Mouse (Mus musculus) adrenal gland, adult 2 months (tissue): ENCODE results near the gene Fam169a. TPM values are rescaled to one million over a fixed set of nuclear protein-coding genes. Genes with fewer than 3 reads are reported as not detected.
"Not testable (repeated sequence)": the region's sequence is repeated elsewhere in the genome, so short reads cannot be mapped to it uniquely, and the experiment has no call there.

Experiments
- DNase-seq: peaks from one replicate; pipeline ENCODE4 v3.0.0; 2021
- long read RNA-seq: library from polyadenylated mRNA; stranded (forward); transcript quantifications from one replicate; pipeline ENCODE4 v2.0.0, GENCODE M21; 2021
- polyA plus RNA-seq: library from polyadenylated mRNA; depleted of rRNA; stranded (reverse); fragments of >200 nt; gene quantifications from 2 replicates; pipeline ENCODE4 v1.2.3, GENCODE M21; 2012; rRNA removed
- total RNA-seq, 2 experiments: library from RNA; stranded (reverse); gene quantifications; 2 replicates each; pipeline ENCODE4 v1.2.3; 2021

The Fam169a gene
- total RNA-seq (1 to 10 TPM; 1.8 to 8.5 TPM), polyA plus RNA-seq (0.04 and 0.29 TPM in 2 replicates)
- long read RNA-seq: 0 reads

DNA sequence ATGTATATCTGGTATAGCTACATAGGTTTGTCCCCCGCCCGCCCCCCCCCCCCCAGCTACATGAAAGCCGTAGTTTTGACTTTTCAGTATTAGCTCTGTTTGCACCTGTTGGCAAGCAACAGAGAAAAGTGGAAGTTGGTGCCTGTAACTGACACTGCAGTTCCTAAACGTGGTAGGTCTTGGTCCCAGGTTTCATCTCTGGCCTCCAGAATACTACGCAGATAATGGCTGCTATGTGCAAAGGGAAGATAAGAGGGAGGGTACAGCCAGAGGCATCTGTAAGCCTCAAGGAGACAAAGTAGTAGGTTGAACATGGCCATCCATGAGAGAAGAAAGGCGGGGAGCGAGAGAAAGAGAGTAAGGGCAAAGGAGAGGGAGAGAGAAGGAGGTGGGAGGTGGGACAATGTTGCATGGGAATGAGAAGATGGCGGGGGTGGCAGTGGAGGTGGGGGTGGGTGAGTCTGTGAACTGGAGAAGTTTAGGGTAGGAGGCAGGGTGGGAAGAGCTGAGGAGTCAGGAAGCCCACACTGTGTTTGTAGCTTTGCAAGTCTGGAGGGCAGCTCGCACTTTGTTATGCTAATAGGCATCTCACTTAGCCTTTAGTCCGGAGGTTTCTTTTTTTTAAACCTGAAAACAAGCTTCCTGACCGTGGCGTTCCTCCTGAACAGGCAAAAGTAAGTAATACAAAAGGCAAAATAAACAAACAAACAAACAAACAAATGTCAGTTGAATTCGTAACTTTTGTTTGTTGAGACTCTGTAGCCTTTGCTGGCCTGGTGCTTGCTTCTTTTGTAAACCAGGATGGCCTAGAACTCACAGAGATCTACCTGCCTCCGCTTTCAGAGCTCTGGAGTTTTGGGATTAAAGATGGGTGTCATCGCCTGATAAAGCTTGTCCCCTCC lies at the start of gene Fam169a:
Gene Fam169a, plus strand, starts transcription at position 638 of the 902 bp plus-strand sequence.
- no peak for DNase-seq

DNA sequence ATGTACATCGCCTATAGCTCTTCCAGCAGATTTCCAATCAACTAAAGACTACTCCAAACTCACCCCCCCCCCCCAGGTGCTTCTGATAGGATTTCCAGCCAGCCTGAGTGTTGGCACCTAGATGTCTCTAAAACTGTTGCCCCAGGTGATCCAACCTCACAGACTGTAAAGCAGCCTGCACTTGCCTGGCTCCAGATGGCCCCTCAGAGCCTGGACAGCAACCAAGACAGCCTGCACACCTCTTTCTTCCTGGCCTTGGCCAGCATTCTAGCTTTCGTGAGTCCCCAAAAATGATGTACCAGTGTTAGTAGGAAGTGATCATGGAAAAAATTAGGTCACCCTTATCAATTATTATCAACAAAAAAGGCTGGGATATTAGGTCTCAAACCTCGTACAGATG lies 49.4 kb upstream of the Fam169a start:
- no peak for DNase-seq

DNA sequence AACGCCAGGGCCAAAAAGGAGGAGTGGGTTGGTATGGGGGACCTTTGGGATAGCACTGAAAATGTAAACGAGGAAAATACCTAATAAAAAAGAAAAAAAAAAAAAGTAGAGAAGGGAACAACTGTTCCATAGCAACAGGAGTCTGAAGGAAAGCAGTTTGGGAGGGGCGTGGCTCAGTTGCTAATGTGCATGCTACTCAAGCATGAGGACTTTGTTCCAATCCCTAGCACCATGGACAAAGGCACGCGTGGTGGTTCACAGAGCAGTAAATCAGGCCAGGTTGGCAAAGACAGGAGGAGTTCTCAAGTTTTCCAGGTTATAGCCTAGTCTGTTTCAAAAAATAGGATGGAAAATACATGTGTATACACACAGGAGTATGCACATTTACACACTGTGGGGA lies 47.0 kb upstream of the Fam169a start:
- DNase-seq: no peak

DNA sequence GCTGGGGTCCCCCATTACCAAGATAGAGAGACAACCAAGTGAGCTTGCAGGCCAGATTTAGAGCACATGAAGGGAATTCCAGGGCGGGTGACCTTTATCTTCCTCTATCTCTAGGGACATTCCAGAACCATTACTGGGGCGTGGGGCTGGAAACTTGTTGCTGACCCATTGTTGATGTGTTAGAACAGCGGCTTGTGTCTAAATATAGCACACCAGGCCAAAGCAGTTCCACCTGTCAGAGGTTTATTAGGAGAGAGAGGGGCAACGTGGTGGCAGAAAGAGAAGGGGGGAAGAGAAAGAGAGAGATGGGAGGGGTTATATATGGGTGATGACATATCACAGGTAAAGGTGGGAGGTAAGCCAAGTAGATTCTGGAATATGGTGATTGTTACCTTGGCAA lies 45.2 kb upstream of the Fam169a start:
- DNase-seq: no peak

DNA sequence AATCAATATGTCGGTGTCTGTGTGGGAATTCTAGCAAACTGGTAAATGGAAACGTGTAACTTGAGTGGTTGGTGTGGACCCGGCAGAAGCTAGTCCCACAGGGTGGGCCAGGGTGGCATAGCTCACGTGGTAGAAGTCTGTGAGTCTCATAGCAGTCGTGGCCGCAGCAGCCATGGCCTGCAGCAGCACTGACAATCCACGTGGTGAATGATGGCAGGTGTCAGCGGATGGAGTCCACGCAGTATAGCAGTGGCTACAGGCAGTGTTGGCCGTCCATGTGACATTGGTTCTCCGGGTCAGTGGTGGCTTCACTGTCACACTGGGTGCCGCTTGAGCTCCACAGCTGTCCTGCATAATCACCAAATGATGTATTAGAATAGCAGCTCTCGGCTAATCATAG lies 37.0 kb upstream of the Fam169a start:
- DNase-seq: no peak

DNA sequence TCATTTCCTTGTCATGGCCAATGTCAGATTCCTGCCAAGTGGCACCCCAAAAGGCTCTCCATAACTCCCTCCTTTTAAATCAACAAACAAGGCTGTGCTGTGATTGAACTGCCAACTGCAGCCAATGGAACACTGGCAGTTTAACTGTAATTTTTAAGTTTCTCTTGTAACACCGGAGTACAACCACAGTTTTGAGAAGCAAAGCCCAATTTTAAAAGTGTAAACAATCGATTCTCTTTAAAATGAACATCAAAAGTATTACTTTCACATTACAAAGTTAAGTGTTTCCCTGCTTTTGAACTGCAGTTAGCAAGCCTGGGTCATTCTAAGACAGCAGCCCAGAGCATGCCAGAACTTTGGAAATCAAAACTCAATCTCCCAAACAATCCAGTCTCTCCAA lies 32.8 kb upstream of the Fam169a start, which contains the start of gene 1700029F12Rik:
Gene 1700029F12Rik, minus strand, starts transcription at position 101 of the 400 bp plus-strand sequence.
- DNase-seq: no peak

DNA sequence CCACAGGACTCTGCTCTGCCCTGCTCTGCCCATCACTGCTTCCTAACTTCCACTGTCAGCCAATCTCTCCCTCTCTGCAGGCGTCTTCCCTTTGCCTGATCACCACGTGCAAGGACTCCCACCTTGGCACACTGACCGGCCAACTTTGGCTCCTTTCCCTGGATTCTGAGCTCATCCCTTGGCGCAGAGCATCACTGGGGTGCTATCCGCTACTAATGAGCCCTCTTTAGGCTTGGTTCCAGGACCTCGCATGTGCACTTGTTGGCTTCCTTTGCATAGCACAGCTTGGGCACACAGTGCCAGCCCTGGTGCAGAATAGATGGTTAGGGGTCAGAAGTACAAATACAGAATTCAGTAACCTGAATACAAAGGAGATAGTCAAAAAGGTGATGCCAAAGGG lies 15.9 kb upstream of the Fam169a start:
- DNase-seq: peak; percentile 72

DNA sequence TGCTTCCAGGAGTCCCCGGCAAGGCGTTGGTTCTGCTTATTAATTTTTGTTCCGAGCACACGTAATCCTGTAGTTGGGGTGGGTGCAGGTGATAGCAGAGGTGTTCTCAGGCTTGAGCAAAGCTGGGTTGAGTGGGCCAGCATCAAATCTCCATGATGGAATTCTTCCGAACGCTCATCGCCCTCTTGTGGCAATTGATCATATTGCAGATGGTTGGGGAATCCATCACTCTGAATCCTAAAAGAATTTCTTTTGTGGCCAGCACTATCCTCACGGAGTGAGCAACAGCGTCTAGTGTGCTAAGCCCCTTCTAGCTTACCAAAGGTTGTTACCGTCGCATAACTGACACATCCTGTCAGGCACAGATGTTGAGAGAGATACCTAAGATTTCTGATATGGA lies 14.4 kb upstream of the Fam169a start:
- DNase-seq: peak; percentile 41

DNA sequence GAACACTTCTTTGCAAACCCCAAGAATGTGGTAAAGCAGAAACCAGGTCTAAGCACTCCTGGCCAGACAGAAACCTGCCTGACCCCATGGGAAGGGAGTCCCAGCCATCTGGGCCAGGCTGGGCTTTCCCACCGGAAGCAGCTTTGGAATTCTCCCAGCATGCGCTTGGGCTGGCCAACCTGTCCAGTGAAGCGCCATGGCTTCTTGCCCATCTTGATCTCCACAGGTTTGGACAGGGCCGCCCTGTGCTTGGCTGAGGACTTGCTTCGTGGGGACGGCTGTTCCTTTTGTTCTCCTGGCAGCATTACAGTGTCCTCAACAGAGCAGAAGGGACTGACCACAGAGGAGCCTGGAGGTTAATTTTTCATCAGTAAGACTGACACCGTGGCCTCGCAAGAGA lies 13.2 kb upstream of the Fam169a start:
- DNase-seq: peak; percentile 27

DNA sequence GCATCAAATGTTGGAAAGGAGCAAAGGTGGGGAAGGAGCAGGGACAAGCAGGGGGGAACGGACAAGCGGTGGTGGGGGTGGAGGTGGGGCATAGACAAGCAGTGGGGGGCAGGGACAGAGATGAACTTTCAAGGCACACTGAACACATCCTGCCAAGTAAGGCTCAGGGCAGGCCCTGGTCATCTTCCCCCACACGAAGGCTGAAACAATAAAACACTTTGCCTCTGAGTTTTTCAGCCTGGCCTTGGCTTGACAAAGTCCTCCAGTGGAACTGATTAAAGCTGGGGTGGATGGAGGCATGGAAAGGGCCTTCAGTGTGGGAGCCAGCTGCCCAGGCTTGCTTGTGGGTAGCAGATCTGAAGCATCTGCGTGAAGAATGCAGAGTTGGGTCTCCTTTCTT lies 9.3 kb upstream of the Fam169a start:
- DNase-seq: peak; percentile 86

DNA sequence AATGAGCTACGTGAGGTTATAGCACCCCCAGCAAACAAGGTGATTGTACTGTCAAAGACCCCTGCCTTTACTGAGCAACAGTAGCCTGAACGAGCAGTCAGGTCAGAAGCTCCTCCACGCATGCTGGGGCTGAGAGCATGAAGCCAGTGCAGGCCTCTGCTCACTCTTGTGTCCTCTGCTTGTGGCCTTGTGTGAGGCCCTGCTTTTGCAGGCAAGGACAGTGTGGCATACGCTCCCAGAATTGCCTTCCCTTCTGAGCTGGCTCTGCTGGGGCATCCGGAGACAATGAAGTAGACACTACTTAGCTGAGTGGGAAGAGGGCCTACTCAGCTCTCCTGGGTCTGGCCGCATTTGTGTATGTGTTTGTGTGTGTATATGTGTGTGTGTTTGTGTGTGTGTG lies 7.3 kb upstream of the Fam169a start:
- peak; percentile 76 for DNase-seq

DNA sequence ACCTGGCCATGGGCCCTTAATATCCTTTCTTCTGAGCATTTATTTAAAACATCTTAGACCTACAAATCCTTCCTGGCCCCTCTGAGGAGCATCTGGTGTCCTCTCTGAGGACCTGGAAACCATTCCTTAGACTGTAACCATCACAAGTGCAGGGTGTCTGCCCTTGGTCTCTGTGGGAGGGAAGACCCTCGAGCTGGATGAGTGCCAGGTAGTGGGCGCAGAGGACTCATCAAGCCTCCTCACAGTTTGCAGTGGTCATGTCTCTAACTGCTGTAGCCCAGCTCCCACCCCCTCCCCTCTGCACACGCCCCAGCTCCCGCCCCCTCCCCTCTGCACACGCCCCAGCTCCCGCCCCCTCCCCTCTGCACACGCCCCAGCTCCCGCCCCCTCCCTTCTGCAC lies 6.8 kb upstream of the Fam169a start:
- no peak for DNase-seq

DNA sequence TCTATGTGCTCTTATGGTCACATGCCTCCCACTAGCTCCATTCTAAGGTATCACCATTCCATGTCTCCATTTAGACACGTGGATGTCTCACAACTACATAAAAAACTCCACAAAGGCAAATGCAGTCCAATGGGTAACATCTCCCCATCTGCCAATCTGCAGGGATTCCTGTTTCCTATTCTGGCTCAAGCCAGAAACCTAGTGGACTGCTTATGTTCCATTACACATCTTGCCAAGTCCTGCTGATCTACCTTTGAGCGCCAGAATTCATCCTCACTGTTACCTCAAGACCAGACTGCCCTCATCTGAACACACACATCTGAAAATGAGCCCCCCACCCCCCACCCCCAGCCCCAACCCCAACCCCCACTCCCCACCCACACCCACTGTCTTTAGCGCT lies 4.9 kb upstream of the Fam169a start:
- no peak for DNase-seq

DNA sequence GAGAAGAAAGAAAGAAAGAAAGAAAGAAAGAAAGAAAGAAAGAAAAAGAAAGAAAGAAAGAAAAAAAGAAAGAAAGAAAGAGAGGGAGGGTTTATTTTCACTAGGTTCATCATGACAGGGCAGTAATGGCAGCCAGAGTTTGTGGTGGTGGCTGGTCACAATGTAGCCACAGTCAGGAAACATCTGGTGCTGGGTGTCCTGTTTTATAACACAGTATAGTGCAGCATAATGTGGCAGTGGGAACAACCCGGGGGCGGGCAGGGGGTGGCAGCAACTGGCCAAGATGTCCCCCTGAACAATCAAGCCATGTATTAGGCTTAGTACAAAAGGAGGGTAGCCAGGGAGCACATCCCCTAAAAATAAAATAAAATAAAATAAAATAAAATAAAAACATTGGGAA lies 3.7 kb upstream of the Fam169a start:
- no peak for DNase-seq

DNA sequence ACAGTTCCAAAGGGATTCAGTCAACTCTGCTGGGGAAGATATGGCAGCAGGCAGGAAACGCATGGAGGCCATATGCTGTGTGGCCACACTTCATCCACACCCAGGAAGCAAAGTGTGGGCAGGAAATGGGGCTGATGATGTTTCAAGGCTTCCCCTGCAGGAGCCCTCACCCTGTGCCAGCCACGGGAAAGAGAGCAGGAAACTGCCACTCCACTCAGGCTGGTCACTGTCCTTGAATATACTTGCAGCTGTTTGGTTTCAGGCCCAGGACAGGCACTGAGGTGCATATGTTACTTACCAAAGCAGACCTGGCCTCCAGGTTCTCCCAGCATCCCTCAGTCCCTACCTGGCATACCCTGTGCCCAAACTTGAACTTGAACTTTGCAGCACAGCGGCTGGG lies 2.7 kb upstream of the Fam169a start:
- DNase-seq: peak; percentile 33

DNA sequence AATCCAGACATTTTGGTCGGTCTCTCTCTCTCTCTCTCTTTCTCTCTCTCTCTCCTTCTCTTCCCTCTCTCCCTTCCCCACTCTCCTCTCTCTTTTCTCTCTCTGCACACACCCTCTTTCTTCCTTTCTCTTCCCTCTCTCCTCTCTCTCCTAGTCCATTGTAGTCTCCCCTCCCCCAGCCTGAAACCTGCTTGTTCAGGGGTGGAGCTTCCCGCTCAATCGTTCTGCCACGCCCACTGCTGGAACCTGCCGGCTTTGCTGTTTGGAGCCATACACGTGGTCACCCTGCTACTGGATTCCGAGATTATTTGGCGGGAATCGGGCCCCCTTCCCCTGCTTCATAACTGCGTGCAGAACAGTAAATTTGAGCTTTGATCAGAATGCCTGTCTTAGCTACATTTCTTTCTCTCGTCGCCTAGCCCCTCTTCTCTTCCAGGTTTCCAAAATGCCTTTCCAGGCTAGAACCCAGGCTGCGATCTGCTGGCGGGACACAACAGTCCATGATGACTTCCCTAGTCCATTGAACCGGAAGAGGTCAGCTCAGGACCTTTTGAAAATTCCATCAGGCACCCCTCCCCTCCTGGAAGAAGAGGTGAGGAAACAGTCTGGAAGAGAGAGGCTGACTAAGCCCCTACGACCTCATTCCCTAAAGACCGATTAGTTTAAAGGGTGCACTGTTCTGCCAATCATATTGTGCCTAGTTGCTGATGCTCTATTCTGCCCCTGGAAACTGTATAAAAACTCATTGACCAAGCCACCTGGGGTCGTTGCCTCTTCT lies 2.1 kb upstream of the Fam169a start:
- DNase-seq: not testable (repeated sequence)

DNA sequence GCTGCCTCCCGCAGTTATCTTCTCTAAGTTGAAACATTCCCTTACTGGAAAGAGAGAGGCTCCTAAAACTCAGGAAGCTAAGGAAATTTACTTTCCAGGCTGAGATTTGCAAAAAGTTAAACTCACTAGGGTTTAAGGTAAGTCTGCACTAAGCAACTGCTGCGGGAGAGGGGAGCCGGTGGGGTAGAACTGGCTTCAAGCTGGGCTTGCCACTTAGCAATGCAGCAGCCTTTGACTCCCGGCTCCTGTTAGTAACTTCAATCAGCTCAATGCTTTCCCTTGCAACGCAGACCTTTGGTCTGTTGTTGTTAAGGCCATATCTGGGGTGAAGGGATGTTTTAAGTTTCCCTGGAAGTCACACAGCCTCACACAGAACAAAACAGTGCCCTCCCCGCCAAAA lies 605 bp downstream of the Fam169a start:
- no peak for DNase-seq

DNA sequence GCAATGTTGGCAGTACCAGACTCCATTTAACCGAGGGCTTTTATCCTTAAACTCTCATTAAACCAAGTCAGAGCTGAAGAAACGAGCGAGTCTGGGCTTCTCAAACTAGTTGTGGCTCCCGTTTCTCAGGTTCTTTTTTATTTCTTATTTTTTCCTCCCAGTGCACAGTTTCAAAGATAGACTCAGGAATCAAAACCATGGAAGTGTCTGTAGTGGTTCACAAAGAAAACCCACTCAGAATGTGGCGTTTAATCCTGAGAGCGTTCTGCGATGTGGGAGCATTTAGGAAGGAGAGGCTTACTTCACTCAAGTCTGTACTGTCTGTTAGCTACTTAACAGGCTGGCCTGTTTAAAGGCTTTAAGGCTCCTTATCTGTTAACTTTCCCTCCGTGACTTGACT lies 1.1 kb downstream of the Fam169a start:
- DNase-seq: no peak

DNA sequence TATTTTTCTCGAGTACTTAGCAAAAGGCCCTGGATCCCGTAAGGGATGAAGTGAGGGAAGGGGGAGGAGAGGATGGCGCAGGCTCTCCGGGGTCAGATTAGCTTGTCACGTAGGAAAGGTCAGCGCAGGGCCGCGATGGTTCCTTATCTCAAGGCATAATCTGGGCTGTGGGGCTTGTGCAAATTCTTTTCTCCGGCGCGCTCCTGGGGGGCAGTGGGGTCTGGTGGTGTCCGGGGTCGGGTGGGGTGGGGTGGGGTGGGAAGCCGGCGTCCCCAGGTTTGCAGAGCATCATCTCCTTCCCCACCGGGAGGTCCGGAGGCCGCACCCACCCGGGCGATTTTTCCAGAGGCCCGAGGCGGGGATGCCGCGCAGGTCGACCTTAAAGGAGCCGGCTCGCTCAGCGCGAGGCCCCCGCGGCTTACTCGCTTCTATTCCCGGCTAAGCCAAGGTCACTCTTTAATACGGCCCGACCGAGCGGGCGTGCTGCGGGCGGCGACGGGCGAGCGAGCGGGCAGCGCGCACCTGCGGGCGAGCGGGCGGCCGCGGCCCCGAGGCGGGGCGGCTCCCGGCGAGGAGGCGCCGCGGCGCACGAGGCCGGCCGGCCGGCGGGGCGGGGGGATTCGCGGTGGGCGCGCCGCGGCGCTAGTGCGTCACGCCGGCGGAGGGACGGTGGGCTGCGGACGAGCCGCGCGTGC lies 4.0 kb downstream of the Fam169a start:
- DNase-seq: peak; percentile 54

DNA sequence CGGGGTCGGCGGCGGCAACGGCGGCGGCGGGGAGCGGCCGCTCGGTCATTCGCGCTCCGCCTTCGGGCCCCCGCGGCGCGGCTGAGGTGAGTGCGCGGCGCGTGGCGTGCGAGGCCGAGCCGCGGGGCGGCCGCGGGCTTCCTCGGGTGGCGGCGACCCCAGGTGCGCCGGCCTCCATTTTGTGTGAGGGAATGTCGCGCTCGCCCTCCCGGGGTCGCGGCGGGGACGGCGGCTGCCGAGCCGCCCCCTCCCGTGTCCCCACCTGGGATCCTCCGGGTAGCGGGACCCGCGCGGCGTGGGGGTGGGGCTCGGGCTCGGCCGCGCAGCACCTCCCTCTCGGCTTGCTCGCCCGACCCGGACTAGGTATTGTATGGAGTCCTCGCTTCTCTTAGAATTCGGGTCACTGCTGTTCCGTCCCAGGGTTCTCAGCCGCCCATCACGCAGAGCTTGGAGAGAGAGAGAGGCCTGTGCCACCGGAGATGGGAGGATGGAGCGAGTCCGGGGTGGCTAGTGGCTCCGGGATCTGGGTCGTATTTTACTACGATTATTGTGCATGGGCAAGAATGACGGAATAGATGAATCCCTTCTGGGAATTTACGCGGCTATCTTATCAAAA lies 4.6 kb downstream of the Fam169a start:
- peak; percentile 72 for DNase-seq

DNA sequence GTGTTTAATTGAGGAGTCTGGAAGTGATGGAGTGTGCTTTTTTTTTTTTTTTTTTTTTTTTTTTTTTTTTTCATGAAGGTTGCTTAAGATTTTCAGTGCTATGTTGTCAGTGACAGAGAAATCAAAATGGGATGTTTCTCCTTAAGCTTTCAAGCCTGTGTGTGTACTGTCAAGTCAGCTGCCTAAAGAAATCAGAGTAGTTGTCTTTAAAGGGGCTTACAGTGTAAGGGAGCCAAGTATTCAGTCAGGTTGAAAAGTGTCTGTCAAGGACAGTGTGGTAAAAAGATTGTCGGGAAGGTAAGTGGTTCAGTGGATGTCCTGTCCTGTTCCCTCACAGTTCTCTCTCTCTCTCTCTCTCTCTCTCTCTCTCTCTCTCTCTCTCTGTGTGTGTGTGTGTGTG lies 6.4 kb downstream of the Fam169a start:
- no peak for DNase-seq

DNA sequence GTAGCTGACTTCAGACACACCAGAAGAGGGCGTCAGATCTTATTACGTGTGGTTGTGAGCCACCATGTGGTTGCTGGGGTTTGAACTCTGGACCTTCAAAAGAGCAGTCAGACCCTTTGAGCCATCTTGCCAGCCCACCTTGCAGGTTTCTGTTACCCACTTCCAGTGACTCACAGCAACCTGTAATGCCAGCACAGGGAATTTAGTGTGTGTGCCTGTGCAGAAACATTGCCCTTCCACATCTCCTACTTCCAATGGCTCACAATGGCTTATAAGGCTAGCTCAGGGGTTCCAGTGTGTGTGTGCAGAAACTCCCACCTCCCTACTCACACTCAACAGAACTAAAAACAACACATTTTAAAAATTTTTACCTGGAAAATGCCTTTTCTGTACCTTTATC lies 10.5 kb downstream of the Fam169a start:
- no peak for DNase-seq
